Mouse (Mus musculus) spleen, adult 12 weeks (tissue): Measurements from ENCODE around the gene Gfra1.

ENCODE experiments used
- DNase-seq: peaks from one replicate; pipeline ENCODE4 v3.0.0; 2022; ENCODE audit warnings: low spot score

Gfra1 gene

GRCm38 (mm10) chr19:58441785-58442184 is 13.9 kb downstream of the Gfra1 start:
- no peak for DNase-seq

GRCm38 (mm10) chr19:58441246-58441645 is 14.5 kb downstream of the Gfra1 start:
- DNase-seq, result no peak

GRCm38 (mm10) chr19:58438762-58439161 is 16.9 kb downstream of the Gfra1 start:
- no peak for DNase-seq

- no peak for DNase-seq
These were observed 18.2 kb downstream of the Gfra1 start for GRCm38 (mm10) chr19:58437441-58438071.

- no peak for DNase-seq
These were observed 18.8 kb downstream of the Gfra1 start for GRCm38 (mm10) chr19:58436874-58437273.

GRCm38 (mm10) chr19:58435877-58436276 is 19.8 kb downstream of the Gfra1 start:
- no peak for DNase-seq

GRCm38 (mm10) chr19:58432840-58433239 is 22.9 kb downstream of the Gfra1 start:
- no peak for DNase-seq

GRCm38 (mm10) chr19:58428546-58428945 is 27.2 kb downstream of the Gfra1 start:
- no peak for DNase-seq

GRCm38 (mm10) chr19:58427348-58427747 is 28.4 kb downstream of the Gfra1 start:
- DNase-seq, result no peak

- no peak for DNase-seq
These were observed 30.8 kb downstream of the Gfra1 start for GRCm38 (mm10) chr19:58424928-58425327.

GRCm38 (mm10) chr19:58424179-58424578 is 31.5 kb downstream of the Gfra1 start:
- DNase-seq, result no peak

- DNase-seq, result no peak
These were observed 32.7 kb downstream of the Gfra1 start for GRCm38 (mm10) chr19:58422916-58423493.

GRCm38 (mm10) chr19:58419685-58420084 is 36.0 kb downstream of the Gfra1 start:
- no peak for DNase-seq

GRCm38 (mm10) chr19:58419278-58419677 is 36.4 kb downstream of the Gfra1 start:
- DNase-seq, result no peak

GRCm38 (mm10) chr19:58415173-58415572 is 40.5 kb downstream of the Gfra1 start:
- DNase-seq, result no peak

GRCm38 (mm10) chr19:58414733-58415132 is 41.0 kb downstream of the Gfra1 start:
- no peak for DNase-seq

- no peak for DNase-seq
These were observed 42.4 kb downstream of the Gfra1 start for GRCm38 (mm10) chr19:58413290-58413689.

- no peak for DNase-seq
These were observed 42.9 kb downstream of the Gfra1 start for GRCm38 (mm10) chr19:58412811-58413210.

- DNase-seq, result no peak
These were observed 49.0 kb downstream of the Gfra1 start for GRCm38 (mm10) chr19:58406726-58407125.

- no peak for DNase-seq
These were observed 55.5 kb downstream of the Gfra1 start for GRCm38 (mm10) chr19:58400224-58400623.

GRCm38 (mm10) chr19:58399166-58399565 is 56.5 kb downstream of the Gfra1 start:
- DNase-seq, result no peak

- no peak for DNase-seq
These were observed 59.1 kb downstream of the Gfra1 start for GRCm38 (mm10) chr19:58396604-58396984.

- DNase-seq, result no peak
These were observed 59.7 kb downstream of the Gfra1 start for GRCm38 (mm10) chr19:58395785-58396603.
